ENCODE assay signal across 8 mouse cellular contexts in genomic region chr17:46073730-46074301, GRCm38 (mm10). TPM values are rescaled to one million over a fixed set of nuclear protein-coding genes. Genes with fewer than 3 reads are reported as not detected.
DNase-seq lines count a peak whose midpoint lies in the region; ATAC-seq and TF ChIP-seq lines count a peak whose summit lies in the region.

No protein-coding gene starts in this region.

- H3K9ac ChIP-seq in hindbrain, embryonic 12.5 days = no peak overlapping the region

- ATAC-seq in hindbrain, embryonic 12.5 days (ENCODE audit: low FRiP score) = peak; percentile 26; the same call in 1 of the 2 replicates
- peak; percentile 83 for ATAC-seq in megakaryocyte progenitor cell, adult 5-6 weeks (replicated peaks; ENCODE audit: poor library complexity)

- no peak overlapping the region for H3K27ac ChIP-seq in hindbrain, embryonic 12.5 days
- H3K27ac ChIP-seq in thymus, adult 2 months (ENCODE audit: control insufficient read depth, insufficient read depth, low read length) = no peak overlapping the region

- no peak for TF ChIP-seq POLR2A in thymus, adult 2 months (IDR thresholded peaks at IDR 0.05; ENCODE audit: control insufficient read depth, extremely low read depth, insufficient read depth, low read length, poor library complexity)

- H3K4me1 ChIP-seq in hindbrain, embryonic 12.5 days = 0 out of 2 replicates have a peak, but pooled peaks cover 4% of the 10 kb centered on the region
- H3K4me1 ChIP-seq in thymus, adult 2 months (replicated peaks; ENCODE audit: control insufficient read depth, insufficient read depth, low read length) = peaks cover 22% of the 10 kb centered on the region

- H3K27me3 ChIP-seq in hindbrain, embryonic 12.5 days = no peaks in the 10 kb centered on the region
- H3K27me3 ChIP-seq in thymus, adult 2 months (ENCODE audit: control insufficient read depth, insufficient read depth, low read length) = no peaks in the 10 kb centered on the region

- WGBS in hindbrain, embryonic 12.5 days = 67% methylated on average over 23 of the region's 23 CpGs
- 1% methylated on average over 23 of the region's 23 CpGs for WGBS in thymus, adult 2 months

- TF ChIP-seq CTCF in thymus, adult 2 months (IDR thresholded peaks at IDR 0.05; ENCODE audit: borderline replicate concordance, control insufficient read depth, extremely low read depth, insufficient read depth, low read length, poor library complexity) = no peak

- peak overlapping the region; percentile 29; the same call in 1 of the 2 replicates for H3K4me2 ChIP-seq in hindbrain, embryonic 12.5 days (replicated peaks)

- H3K36me3 ChIP-seq in hindbrain, embryonic 12.5 days = no peaks in the 10 kb centered on the region
- no peaks in the 10 kb centered on the region for H3K36me3 ChIP-seq in thymus, adult 2 months (ENCODE audit: control insufficient read depth, insufficient read depth, low read length)

- peak; percentile 5 to 21 for DNase-seq in frontal cortex, postnatal 36 days (ENCODE audit: low spot score in 2 of 2)
- DNase-seq in frontal cortex, postnatal 25 days (ENCODE audit: low spot score in 2 of 2) = no peak
- DNase-seq in adrenal gland, postnatal 14 days = peak; percentile 90
- peak; percentile 90 for DNase-seq in fibroblast of lung, adult 2 months (ENCODE audit: low read depth)
- peak; percentile 14 to 24 for DNase-seq in layer of hippocampus, postnatal 10 days (ENCODE audit: low spot score in 2 of 2)
- peak; percentile 87 for DNase-seq in thymus, adult 2 months

- 0 out of 2 replicates have a peak, but pooled peaks cover under 1% of the 10 kb centered on the region for H3K9me3 ChIP-seq in hindbrain, embryonic 12.5 days (replicated peaks)

- H3K4me3 ChIP-seq in hindbrain, embryonic 12.5 days = no peak overlapping the region
- H3K4me3 ChIP-seq in thymus, adult 2 months (ENCODE audit: control insufficient read depth, insufficient read depth, low read length) = peak overlapping the region; percentile 28

RNA-seq across cellular contexts. Expression of gene Mrps18a, which starts 37.0 kb away (rescaled TPM):
- 107 and 111 TPM in 2 replicates for total RNA-seq in adrenal gland, postnatal 14 days (2021)
- 120 and 130 TPM in 2 replicates for polyA plus RNA-seq in hindbrain, embryonic 12.5 days (2016; fragmentation: Nextera tagmentation; extraction: Ambion mirVana)
- 10 to 100 TPM; 80.8 to 82.4 TPM for total RNA-seq in layer of hippocampus, postnatal 10 days (2021)
- total RNA-seq in megakaryocyte progenitor cell, adult 5-6 weeks (2015) = 50.5 and 56.3 TPM in 2 replicates
- total RNA-seq in megakaryocyte progenitor cell, adult 5-6 weeks (2017) = 55.4 and 59.2 TPM in 2 replicates
- polyA plus RNA-seq in thymus, adult 2 months (2012; rRNA removed) = 56.4 and 57.6 TPM in 2 replicates

RNA-seq across cellular contexts. Expression of gene Vegfa, which starts 41.6 kb away (rescaled TPM):
- total RNA-seq in adrenal gland, postnatal 14 days (2021) = 422 and 438 TPM in 2 replicates
- polyA plus RNA-seq in hindbrain, embryonic 12.5 days (2016; fragmentation: Nextera tagmentation; extraction: Ambion mirVana) = 4.0 and 4.7 TPM in 2 replicates
- total RNA-seq in layer of hippocampus, postnatal 10 days (2021) = 10 to 100 TPM; 92.2 to 97.0 TPM
- total RNA-seq in megakaryocyte progenitor cell, adult 5-6 weeks (2015) = 32.8 and 38.3 TPM in 2 replicates
- total RNA-seq in megakaryocyte progenitor cell, adult 5-6 weeks (2017) = 47.8 and 54.2 TPM in 2 replicates
- polyA plus RNA-seq in thymus, adult 2 months (2012; rRNA removed) = 50.3 and 65.2 TPM in 2 replicates

Comparison
In these comparisons a context has a peak if more than half of its experiments do, and no peak if none do; other contexts are left out.
1. DNase-seq: peak in frontal cortex, postnatal 36 days (2 of 2), adrenal gland, postnatal 14 days (single experiment), fibroblast of lung, adult 2 months (single experiment), layer of hippocampus, postnatal 10 days (2 of 2) and thymus, adult 2 months (single experiment); none in frontal cortex, postnatal 25 days (0 of 2).